Mouse (Mus musculus) midbrain, embryonic 14.5 days (tissue): ENCODE measurements around the gene Ndufb3. TPM values are rescaled to one million over a fixed set of nuclear protein-coding genes. Genes with fewer than 3 reads are reported as not detected.
"Not testable (repeated sequence)": the region's sequence is repeated elsewhere in the genome, so short reads cannot be mapped to it uniquely, and the experiment has no call there.

Source experiments
- ATAC-seq: fragments of 200-750 bp; cut with Nextera tagmentation; 2 replicates; pipeline ENCODE4 v1.8.0; 2017; ENCODE audit warnings: moderate number of reproducible peaks, moderate library complexity; ENCODE audit not compliant: low FRiP score, low TSS enrichment
- DNase-seq: peaks from one replicate; pipeline ENCODE4 v3.0.0-alpha.2; 2015
- H3K27ac ChIP-seq: fragments of 300-500 bp; sonication (generic); replicated peaks from 2 replicates; pipeline ENCODE4 v1.5.1; 2014; ENCODE audit warnings: mild to moderate bottlenecking, low read depth, low read length, moderate library complexity
- H3K27me3 ChIP-seq: fragments of 300-500 bp; sonication (generic); 2 replicates; pipeline ENCODE4 v1.6.1; 2014; ENCODE audit warnings: low read length, control low read depth, mixed read lengths; ENCODE audit not compliant: control insufficient read depth, insufficient read depth
- H3K36me3 ChIP-seq: fragments of 300-500 bp; sonication (generic); 2 replicates; pipeline ENCODE4 v1.6.1; 2014; ENCODE audit warnings: low read length, control low read depth; ENCODE audit not compliant: control insufficient read depth, insufficient read depth
- H3K4me1 ChIP-seq: fragments of 300-500 bp; sonication (generic); 2 replicates; pipeline ENCODE4 v1.6.1; 2014; ENCODE audit warnings: mild to moderate bottlenecking, antibody characterized with exemption, low read length, control low read depth; ENCODE audit not compliant: control insufficient read depth, insufficient read depth
- H3K4me2 ChIP-seq: fragments of 300-500 bp; sonication (generic); 2 replicates; pipeline ENCODE4 v1.6.1; 2014; ENCODE audit warnings: mild to moderate bottlenecking, low read length, moderate library complexity
- H3K4me3 ChIP-seq: fragments of 300-500 bp; sonication (generic); replicated peaks from 2 replicates; pipeline ENCODE4 v1.5.1; 2014; ENCODE audit warnings: low read depth, low read length
- H3K9ac ChIP-seq: fragments of 300-500 bp; sonication (generic); replicated peaks from 2 replicates; pipeline ENCODE4 v1.6.1; 2014; ENCODE audit warnings: mild to moderate bottlenecking, low read length, moderate library complexity
- H3K9me3 ChIP-seq: fragments of 300-500 bp; sonication (generic); 2 replicates; pipeline ENCODE4 v1.6.1; 2016; ENCODE audit warnings: low read length, control low read depth, mixed read lengths; ENCODE audit not compliant: control insufficient read depth
- WGBS: fragments of 180-500 bp; shearing (Covaris S2); extraction: QIAGEN DNeasy Blood & Tissue Kit; methylation state at CpG from one replicate; pipeline ENCODE4 v1.1.7; 2014; 5-methylcytosine and 5-hydroxymethylcytosine counted together
- polyA plus RNA-seq: library from polyadenylated mRNA; unstranded; fragments of >200 nt; fragmentation: Nextera tagmentation; extraction: Ambion mirVana; gene quantifications from 2 replicates; pipeline ENCODE4 v1.2.1, GENCODE M21; 2014

The Ndufb3 gene
- polyA plus RNA-seq: 174 and 210 TPM in 2 replicates

DNA sequence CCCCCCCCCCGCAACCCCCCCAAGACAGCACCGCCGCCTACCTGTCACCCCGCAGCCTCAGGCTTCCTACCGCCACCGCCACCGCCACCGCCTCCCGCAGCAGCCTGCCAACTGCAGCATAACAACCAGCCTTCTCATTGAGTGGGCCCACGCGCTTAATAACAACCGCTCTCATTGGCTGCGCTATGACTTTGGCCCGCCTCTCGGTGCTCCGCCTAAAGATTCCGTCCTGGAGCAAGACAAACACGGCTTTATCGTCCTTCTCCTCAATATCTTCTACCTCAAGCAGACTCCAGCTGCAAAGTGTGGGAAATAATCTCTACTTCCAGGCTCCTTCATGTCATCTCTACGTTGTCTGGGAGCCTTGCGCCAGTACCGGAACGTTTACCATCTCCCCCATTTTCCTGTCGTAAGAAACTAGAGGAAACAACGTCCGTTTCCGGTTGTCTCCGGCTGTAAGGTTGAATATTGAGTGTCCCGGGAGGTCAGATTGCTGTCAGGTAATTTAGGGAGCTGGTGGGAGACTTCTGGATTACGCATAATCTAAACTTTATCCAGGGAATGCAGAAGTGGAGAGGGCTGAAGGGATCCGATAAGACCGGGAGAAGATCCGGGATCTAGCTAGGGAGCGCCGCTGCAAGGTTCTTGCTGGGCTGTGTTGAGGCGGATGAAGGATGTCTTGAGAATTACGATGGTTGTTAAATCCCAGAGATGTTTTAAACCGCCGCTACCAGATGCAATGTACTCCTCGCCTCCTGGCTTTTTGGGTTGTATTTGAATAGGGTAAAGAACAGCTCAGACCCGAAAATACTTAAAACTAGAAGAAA is at the start of gene Ndufb3, which contains the start of gene Fam126b:
Gene Ndufb3 (plus strand): TSS at position 214 of the 827 bp plus-strand sequence.
Gene Fam126b (minus strand): TSS at position 153 of the 827 bp plus-strand sequence.
- peak; percentile 94 for DNase-seq
- whole genome bisulfite sequencing: under 1% methylated on average over 41 of the region's 41 CpGs
- Histone ChIP-seq H3K4me3 (peak within 1 kb of the TSS; percentile 66), H3K4me1 (peaks cover 12% of the 10 kb centered on the region), H3K4me2 (peak within 1 kb of the TSS; percentile 80), H3K27me3 (no peaks in the 10 kb centered on the region), H3K27ac (peak within 1 kb of the TSS; percentile 62), H3K9me3 (no peaks in the 10 kb centered on the region), H3K36me3 (0 out of 2 replicates have a peak, but pooled peaks cover 2% of the 10 kb centered on the region), H3K9ac (peak within 1 kb of the TSS; percentile 81)
- peak; percentile 99 for ATAC-seq

DNA sequence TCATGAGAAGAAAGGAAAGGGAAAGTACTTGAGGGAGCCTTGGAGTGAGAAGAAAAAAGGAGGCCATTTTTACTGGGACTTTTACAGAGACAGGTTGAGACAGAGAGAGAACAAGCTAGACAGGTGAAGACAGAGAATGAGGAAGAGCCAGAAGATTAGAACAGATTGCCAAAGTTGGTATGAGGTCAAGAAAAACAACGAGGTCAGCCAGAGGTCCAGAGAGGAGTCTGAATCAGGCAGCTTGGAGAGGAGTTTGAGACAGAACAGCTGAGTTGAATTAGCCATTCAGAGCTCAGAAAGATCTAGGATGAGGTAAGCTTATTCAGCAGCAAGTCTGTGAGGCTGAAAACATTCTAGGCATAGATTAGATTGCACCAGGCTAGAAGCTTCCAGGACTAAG is 44.8 kb upstream of the Ndufb3 start:
- Histone ChIP-seq H3K27me3 (no peaks in the 10 kb centered on the region), H3K4me1 (no peaks in the 10 kb centered on the region), H3K4me3 (no peak overlapping the region), H3K4me2 (no peak overlapping the region), H3K36me3 (peaks cover 74% of the 10 kb centered on the region), H3K27ac (no peak overlapping the region), H3K9me3 (no peaks in the 10 kb centered on the region), H3K9ac (no peak overlapping the region)
- DNase-seq (no peak), ATAC-seq (no peak)
- WGBS: 83% methylated on average over 1 of the region's 1 CpGs

DNA sequence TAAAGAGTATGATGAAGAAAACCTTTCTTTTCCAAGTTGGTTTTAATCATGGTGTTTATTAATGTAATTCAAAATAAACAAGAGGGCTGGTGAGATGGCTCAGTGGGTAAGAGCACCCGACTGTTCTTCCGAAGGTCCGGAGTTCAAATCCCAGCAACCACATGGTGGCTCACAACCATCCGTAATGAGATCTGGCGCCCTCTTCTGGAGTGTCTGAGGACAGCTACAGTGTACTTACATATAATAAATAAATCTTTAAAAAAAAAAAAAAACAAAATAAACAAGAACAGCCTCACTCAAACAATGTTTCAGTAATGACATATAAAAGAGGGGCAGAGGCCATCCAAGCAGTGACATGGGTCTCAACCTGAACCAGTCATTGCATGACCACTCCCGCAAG is 25.8 kb upstream of the Ndufb3 start:
- not testable (repeated sequence) for H3K27ac ChIP-seq, DNase-seq, H3K4me1 ChIP-seq, H3K4me2 ChIP-seq, H3K9ac ChIP-seq, ATAC-seq, H3K9me3 ChIP-seq, H3K27me3 ChIP-seq, H3K4me3 ChIP-seq
- 93% methylated on average over 6 of the region's 6 CpGs for WGBS
- peaks cover 24% of the 10 kb centered on the region for H3K36me3 ChIP-seq

DNA sequence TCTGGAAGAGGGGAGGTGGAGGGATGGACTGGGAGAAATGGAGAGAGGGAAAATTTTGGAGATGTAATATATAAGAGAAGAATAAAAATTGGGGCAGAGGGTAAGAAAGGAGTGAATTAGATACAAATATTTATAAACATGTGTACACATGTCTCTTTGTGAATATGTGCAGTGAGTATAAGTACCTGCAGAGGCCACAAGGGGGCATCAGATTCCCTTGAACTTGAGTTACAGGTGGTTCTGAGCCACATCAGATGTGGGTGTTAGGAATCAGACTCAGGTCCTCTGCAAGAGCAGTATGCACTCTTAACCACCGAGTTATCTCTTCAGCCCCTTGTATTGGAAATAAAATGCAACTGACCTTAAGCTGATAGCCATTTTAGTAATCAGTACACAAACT is 23.7 kb upstream of the Ndufb3 start:
- H3K27me3 ChIP-seq: no peaks in the 10 kb centered on the region
- no peaks in the 10 kb centered on the region for H3K9me3 ChIP-seq
- no peaks in the 10 kb centered on the region for H3K4me1 ChIP-seq
- peak; percentile 45 for DNase-seq
- H3K27ac ChIP-seq: no peak overlapping the region
- H3K4me2 ChIP-seq: no peak overlapping the region
- no peak overlapping the region for H3K4me3 ChIP-seq
- no peak for ATAC-seq
- peaks cover 15% of the 10 kb centered on the region for H3K36me3 ChIP-seq
- no peak overlapping the region for H3K9ac ChIP-seq
- WGBS: 91% methylated on average over 1 of the region's 1 CpGs

DNA sequence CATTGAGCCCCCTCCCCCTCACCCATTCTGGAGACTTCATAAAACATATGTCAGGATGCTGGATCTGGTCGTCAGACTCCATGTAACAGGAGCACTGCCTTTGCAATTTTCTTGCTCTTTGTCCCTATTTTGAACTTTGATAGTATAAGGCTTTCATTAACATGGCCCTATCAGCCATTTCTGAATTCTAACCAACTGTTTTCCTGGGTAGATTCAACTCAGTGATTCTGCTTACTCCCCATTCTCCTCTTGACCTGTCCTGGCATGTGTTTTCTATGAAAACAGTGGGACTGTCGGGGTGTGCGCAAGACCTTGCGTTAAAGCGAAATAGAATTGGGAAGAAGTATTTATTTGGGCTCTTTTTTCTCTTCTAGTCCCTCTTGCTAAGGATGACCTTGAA is 21.2 kb upstream of the Ndufb3 start:
- Histone ChIP-seq H3K9ac (no peak overlapping the region), H3K36me3 (peaks cover 11% of the 10 kb centered on the region), H3K27ac (no peak overlapping the region), H3K4me1 (no peaks in the 10 kb centered on the region), H3K9me3 (no peaks in the 10 kb centered on the region), H3K4me3 (no peak overlapping the region), H3K27me3 (no peaks in the 10 kb centered on the region), H3K4me2 (no peak overlapping the region)
- 95% methylated on average over 5 of the region's 5 CpGs for WGBS
- DNase-seq (no peak), ATAC-seq (no peak)

DNA sequence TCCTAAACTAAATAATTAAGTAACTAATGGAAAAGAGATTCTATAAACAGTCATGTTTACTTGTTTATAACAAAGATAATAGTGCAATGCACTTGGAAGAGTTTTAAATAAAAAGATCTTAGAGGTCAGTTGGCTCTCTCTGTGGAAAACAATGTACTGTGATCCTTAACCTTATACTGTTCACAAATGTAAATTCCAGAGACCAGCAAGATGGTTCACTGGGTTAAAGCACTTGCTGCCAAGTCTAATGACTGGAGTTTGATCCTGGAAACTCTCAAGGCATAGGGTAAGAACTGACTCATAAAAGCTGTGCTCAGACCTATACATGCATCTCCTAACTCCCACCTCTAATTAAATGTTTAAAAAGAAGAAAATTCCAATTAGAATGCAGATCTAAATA is 19.6 kb upstream of the Ndufb3 start:
- Histone ChIP-seq H3K36me3 (peaks cover 10% of the 10 kb centered on the region; the same call in 1 of the 2 replicates), H3K4me1 (no peaks in the 10 kb centered on the region), H3K27ac (no peak overlapping the region), H3K9me3 (no peaks in the 10 kb centered on the region), H3K4me3 (no peak overlapping the region), H3K4me2 (no peak overlapping the region), H3K27me3 (no peaks in the 10 kb centered on the region), H3K9ac (no peak overlapping the region)
- ATAC-seq (no peak), DNase-seq (no peak)

DNA sequence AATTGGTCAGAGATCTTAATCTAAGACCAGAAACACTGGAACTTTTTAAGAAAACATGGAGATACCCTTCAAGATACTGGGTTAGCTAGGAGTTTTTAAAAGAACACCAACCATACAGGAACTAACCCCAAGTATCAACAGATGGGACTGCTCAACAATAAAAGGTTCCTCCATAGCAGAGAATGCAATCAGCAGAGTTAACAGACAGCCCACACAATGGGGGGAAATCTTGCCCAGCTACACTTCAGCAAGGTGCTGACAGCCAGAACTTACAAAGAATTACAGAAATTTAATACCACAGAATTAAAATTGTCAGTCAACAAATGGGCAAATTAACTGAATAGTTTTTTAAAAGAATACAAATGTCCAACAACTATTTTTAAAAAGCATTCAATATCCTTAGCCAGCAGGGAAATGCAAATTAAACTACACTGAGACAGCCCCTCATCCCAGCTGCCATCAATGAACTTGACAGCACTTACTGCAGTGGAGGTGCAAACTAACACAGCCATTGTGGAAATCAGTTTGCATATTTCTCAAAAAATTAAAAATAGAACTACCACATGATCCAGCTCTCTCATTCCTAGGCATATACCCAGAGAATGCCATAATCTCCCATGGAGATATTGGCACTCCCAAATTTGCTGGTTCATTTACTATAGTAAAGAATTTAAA is 17.6 kb upstream of the Ndufb3 start:
- DNase-seq (no peak), ATAC-seq (no peak)
- Histone ChIP-seq H3K27ac (no peak overlapping the region), H3K4me1 (no peaks in the 10 kb centered on the region), H3K36me3 (0 out of 2 replicates have a peak, but pooled peaks cover 3% of the 10 kb centered on the region), H3K4me2 (no peak overlapping the region), H3K9ac (no peak overlapping the region), H3K27me3 (no peaks in the 10 kb centered on the region), H3K9me3 (no peaks in the 10 kb centered on the region), H3K4me3 (no peak overlapping the region)

DNA sequence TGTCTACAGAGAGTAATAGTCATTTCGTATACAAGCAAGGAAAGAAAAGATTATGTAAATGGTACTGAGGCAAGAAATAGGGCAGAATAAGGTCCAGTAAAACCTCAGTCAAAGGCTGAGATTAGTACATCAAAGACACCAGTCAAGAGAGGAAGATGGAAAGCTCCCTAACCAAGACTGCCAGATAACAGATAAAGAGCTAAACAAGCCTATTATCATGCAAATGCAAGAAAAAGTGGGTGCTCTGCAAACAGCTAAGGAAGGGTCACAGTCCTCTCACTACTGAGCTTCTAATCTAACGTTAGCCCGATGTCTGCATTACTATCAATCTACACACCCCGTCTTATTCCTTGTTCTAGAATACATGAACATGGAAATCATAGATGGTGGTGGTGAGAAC is 15.7 kb upstream of the Ndufb3 start:
- Histone ChIP-seq H3K4me2 (no peak overlapping the region), H3K36me3 (no peaks in the 10 kb centered on the region), H3K9me3 (no peaks in the 10 kb centered on the region), H3K9ac (no peak overlapping the region), H3K4me1 (no peaks in the 10 kb centered on the region), H3K4me3 (no peak overlapping the region), H3K27ac (no peak overlapping the region), H3K27me3 (no peaks in the 10 kb centered on the region)
- ATAC-seq: no peak
- no peak for DNase-seq
- WGBS: 44% methylated on average over 4 of the region's 4 CpGs
